ENCODE assay signal across 27 mouse cellular contexts in genomic region chr4:39368159-39368558, GRCm38 (mm10).
DNase-seq lines count a peak whose midpoint lies in the region; ATAC-seq and TF ChIP-seq lines count a peak whose summit lies in the region.
"Had no signal": no experiment of that assay in that cellular context is flagged by ENCODE, and none has a peak within 500 bp of the region (broad histone marks: within the 10 kb centered on the region; RNA-seq: fewer than 3 reads in every experiment).

No protein-coding gene starts in this region.

- no peaks in the 10 kb centered on the region for H3K9me3 ChIP-seq in forebrain, embryonic 14.5 days (replicated peaks; ENCODE audit: control insufficient read depth, low read length)
- no peaks in the 10 kb centered on the region for H3K9me3 ChIP-seq in forebrain, embryonic 13.5 days (replicated peaks)
- no peaks in the 10 kb centered on the region for H3K9me3 ChIP-seq in intestine, postnatal 0 days (ENCODE audit: control insufficient read depth)
- no peaks in the 10 kb centered on the region for H3K9me3 ChIP-seq in intestine, embryonic 16.5 days (ENCODE audit: control insufficient read depth, low read length)
- H3K9me3 ChIP-seq in midbrain, postnatal 0 days (ENCODE audit: low read length), result no peaks in the 10 kb centered on the region
- H3K9me3 ChIP-seq in midbrain, embryonic 15.5 days, result no peaks in the 10 kb centered on the region
- H3K9me3 ChIP-seq: G1E; heart, embryonic 10.5 days; hindbrain, embryonic 13.5 days; limb, embryonic 12.5 days; liver, embryonic 15.5 days had no signal

- H3K9ac ChIP-seq in forebrain, embryonic 14.5 days (ENCODE audit: low read length), result no peak overlapping the region
- no peak overlapping the region for H3K9ac ChIP-seq in forebrain, embryonic 13.5 days
- H3K9ac ChIP-seq in intestine, postnatal 0 days (ENCODE audit: low read depth, low read length), result no peak overlapping the region
- H3K9ac ChIP-seq in intestine, embryonic 16.5 days (ENCODE audit: low read depth, low read length), result no peak overlapping the region
- no peak overlapping the region for H3K9ac ChIP-seq in midbrain, postnatal 0 days (replicated peaks; ENCODE audit: low read length, poor library complexity, severe bottlenecking)
- H3K9ac ChIP-seq in midbrain, embryonic 15.5 days, result no peak overlapping the region
- H3K9ac ChIP-seq: hindbrain, embryonic 13.5 days; limb, embryonic 12.5 days; liver, embryonic 15.5 days had no signal

- no peaks in the 10 kb centered on the region for H3K27me3 ChIP-seq in forebrain, embryonic 14.5 days (replicated peaks; ENCODE audit: control insufficient read depth, insufficient read depth, low read length)
- H3K27me3 ChIP-seq in forebrain, embryonic 13.5 days, result no peaks in the 10 kb centered on the region
- no peaks in the 10 kb centered on the region for H3K27me3 ChIP-seq in intestine, postnatal 0 days (replicated peaks; ENCODE audit: control insufficient read depth, insufficient read depth, low read length)
- H3K27me3 ChIP-seq in intestine, embryonic 16.5 days (replicated peaks; ENCODE audit: control insufficient read depth, insufficient read depth, low read length), result no peaks in the 10 kb centered on the region
- H3K27me3 ChIP-seq in midbrain, postnatal 0 days (ENCODE audit: insufficient read depth, low read length), result no peaks in the 10 kb centered on the region
- H3K27me3 ChIP-seq in midbrain, embryonic 15.5 days (replicated peaks), result no peaks in the 10 kb centered on the region
- H3K27me3 ChIP-seq: hindbrain, embryonic 13.5 days; limb, embryonic 12.5 days; liver, embryonic 15.5 days had no signal

- peak; percentile 14; the same call in 1 of the 2 replicates for TF ChIP-seq CTCF in intestine, postnatal 0 days (IDR thresholded peaks at IDR 0.05; ENCODE audit: low read depth)
- peak; percentile 64 for TF ChIP-seq CTCF in midbrain, postnatal 0 days (IDR thresholded peaks at IDR 0.05)

- no peaks in the 10 kb centered on the region for H3K36me3 ChIP-seq in forebrain, embryonic 14.5 days (ENCODE audit: control insufficient read depth, insufficient read depth, low read length)
- H3K36me3 ChIP-seq in forebrain, embryonic 13.5 days (ENCODE audit: poor library complexity, severe bottlenecking), result no peaks in the 10 kb centered on the region
- H3K36me3 ChIP-seq in intestine, postnatal 0 days (ENCODE audit: control insufficient read depth, insufficient read depth), result no peaks in the 10 kb centered on the region
- no peaks in the 10 kb centered on the region for H3K36me3 ChIP-seq in intestine, embryonic 16.5 days (ENCODE audit: control insufficient read depth, insufficient read depth, low read length)
- H3K36me3 ChIP-seq in midbrain, postnatal 0 days (ENCODE audit: insufficient read depth, low read length), result no peaks in the 10 kb centered on the region
- H3K36me3 ChIP-seq in midbrain, embryonic 15.5 days (replicated peaks), result no peaks in the 10 kb centered on the region
- H3K36me3 ChIP-seq: G1E; heart, embryonic 10.5 days; hindbrain, embryonic 13.5 days; limb, embryonic 12.5 days; liver, embryonic 15.5 days had no signal

- no peak overlapping the region for H3K27ac ChIP-seq in forebrain, embryonic 14.5 days (ENCODE audit: low read depth, low read length)
- H3K27ac ChIP-seq in forebrain, embryonic 13.5 days, result no peak overlapping the region
- H3K27ac ChIP-seq in intestine, postnatal 0 days (ENCODE audit: low read depth, low read length), result no peak overlapping the region
- no peak overlapping the region for H3K27ac ChIP-seq in intestine, embryonic 16.5 days (ENCODE audit: low read length)
- no peak overlapping the region for H3K27ac ChIP-seq in midbrain, postnatal 0 days (ENCODE audit: low read depth, low read length)
- H3K27ac ChIP-seq in midbrain, embryonic 15.5 days, result no peak overlapping the region
- H3K27ac ChIP-seq: heart, embryonic 10.5 days; hindbrain, embryonic 13.5 days; limb, embryonic 12.5 days; liver, embryonic 15.5 days had no signal

- ATAC-seq in forebrain, embryonic 14.5 days, result no peak
- ATAC-seq in forebrain, embryonic 13.5 days, result no peak
- ATAC-seq in intestine, postnatal 0 days, result no peak
- no peak for ATAC-seq in intestine, embryonic 16.5 days
- ATAC-seq in midbrain, postnatal 0 days (ENCODE audit: low FRiP score), result no peak
- ATAC-seq in midbrain, embryonic 15.5 days (replicated peaks), result no peak
- ATAC-seq: inflammation-experienced regulatory T-cells, adult 6 months had no signal

- peak; percentile 31 for DNase-seq in forebrain, embryonic 14.5 days (ENCODE audit: low spot score)
- DNase-seq in midbrain, postnatal 0 days (ENCODE audit: low spot score), result peak; percentile 50
- DNase-seq in natural killer cell, adult 2 months (ENCODE audit: low spot score in 2 of 2), result no peak
- DNase-seq: adrenal gland, postnatal 10 days; cerebellum, adult 2 months; cerebellum, postnatal 25 days; gastrocnemius, postnatal 14 days; heart, adult 11 months; heart, postnatal 4 days; kidney, adult 8-10 months; kidney, postnatal 10 days; lung, postnatal 36 days; right cerebral cortex, postnatal 25 days; spleen, adult 18-20 months; thymus, adult 18-20 months; thymus, postnatal 25 days had no signal

- H3K4me1 ChIP-seq in forebrain, embryonic 14.5 days (ENCODE audit: control insufficient read depth, insufficient read depth, low read length), result no peaks in the 10 kb centered on the region
- no peaks in the 10 kb centered on the region for H3K4me1 ChIP-seq in forebrain, embryonic 13.5 days
- no peaks in the 10 kb centered on the region for H3K4me1 ChIP-seq in intestine, postnatal 0 days (replicated peaks; ENCODE audit: control insufficient read depth, insufficient read depth, low read length)
- no peaks in the 10 kb centered on the region for H3K4me1 ChIP-seq in intestine, embryonic 16.5 days (ENCODE audit: control insufficient read depth, insufficient read depth, low read length)
- no peaks in the 10 kb centered on the region for H3K4me1 ChIP-seq in midbrain, postnatal 0 days (ENCODE audit: insufficient read depth, low read length)
- H3K4me1 ChIP-seq in midbrain, embryonic 15.5 days, result no peaks in the 10 kb centered on the region
- H3K4me1 ChIP-seq: heart, embryonic 10.5 days; hindbrain, embryonic 13.5 days; limb, embryonic 12.5 days; liver, embryonic 15.5 days had no signal

- WGBS in forebrain, embryonic 14.5 days, result 82% methylated on average over 3 of the region's 3 CpGs
- 82% methylated on average over 3 of the region's 3 CpGs for WGBS in forebrain, embryonic 13.5 days
- WGBS in intestine, postnatal 0 days, result 72% methylated on average over 3 of the region's 3 CpGs
- WGBS in intestine, embryonic 16.5 days, result 62% methylated on average over 3 of the region's 3 CpGs
- 72% methylated on average over 3 of the region's 3 CpGs for WGBS in midbrain, postnatal 0 days
- WGBS in midbrain, embryonic 15.5 days, result 79% methylated on average over 3 of the region's 3 CpGs

- H3K4me3 ChIP-seq in forebrain, embryonic 14.5 days (ENCODE audit: low read depth, low read length), result no peak overlapping the region
- H3K4me3 ChIP-seq in forebrain, embryonic 13.5 days, result no peak overlapping the region
- H3K4me3 ChIP-seq in intestine, postnatal 0 days (ENCODE audit: low read depth, low read length), result no peak overlapping the region
- no peak overlapping the region for H3K4me3 ChIP-seq in intestine, embryonic 16.5 days (ENCODE audit: low read length)
- H3K4me3 ChIP-seq in midbrain, postnatal 0 days (ENCODE audit: low read depth, low read length), result no peak overlapping the region
- H3K4me3 ChIP-seq in midbrain, embryonic 15.5 days, result no peak overlapping the region
- H3K4me3 ChIP-seq: heart, embryonic 10.5 days; hindbrain, embryonic 13.5 days; limb, embryonic 12.5 days; liver, embryonic 15.5 days had no signal

- no peak overlapping the region for H3K4me2 ChIP-seq in forebrain, embryonic 14.5 days (ENCODE audit: low read length)
- no peak overlapping the region for H3K4me2 ChIP-seq in forebrain, embryonic 13.5 days
- H3K4me2 ChIP-seq in intestine, postnatal 0 days (replicated peaks; ENCODE audit: low read depth), result no peak overlapping the region
- no peak overlapping the region for H3K4me2 ChIP-seq in intestine, embryonic 16.5 days (ENCODE audit: low read depth, low read length)
- H3K4me2 ChIP-seq in midbrain, postnatal 0 days (ENCODE audit: low read depth, low read length, poor library complexity, severe bottlenecking), result no peak overlapping the region
- no peak overlapping the region for H3K4me2 ChIP-seq in midbrain, embryonic 15.5 days
- H3K4me2 ChIP-seq: hindbrain, embryonic 13.5 days; limb, embryonic 12.5 days; liver, embryonic 15.5 days; midbrain, embryonic 11.5 days had no signal

Comparison
In these comparisons a context has a peak if more than half of its experiments do, and no peak if none do; other contexts are left out.
1. DNase-seq: peak in forebrain, embryonic 14.5 days (single experiment) and midbrain, postnatal 0 days (single experiment); none in natural killer cell, adult 2 months (0 of 2).